Mouse (Mus musculus) midbrain, embryonic 16.5 days (tissue): Measurements from ENCODE around the gene D430041D05Rik. TPM values are rescaled to one million over a fixed set of nuclear protein-coding genes. Genes with fewer than 3 reads are reported as not detected.

ENCODE experiments used
- ATAC-seq: fragments of 200-750 bp; cut with Nextera tagmentation; 2 replicates; pipeline ENCODE4 v1.8.0; 2017; ENCODE audit warnings: moderate TSS enrichment
- H3K27ac ChIP-seq: fragments of 300-500 bp; sonication (generic); 2 replicates; pipeline ENCODE4 v1.5.1; 2014; ENCODE audit warnings: mild to moderate bottlenecking, low read length, mixed read lengths
- H3K27me3 ChIP-seq: fragments of 300-500 bp; sonication (generic); 2 replicates; pipeline ENCODE4 v1.6.1; 2014; ENCODE audit warnings: low read depth, low read length, mixed read lengths; ENCODE audit not compliant: control insufficient read depth, insufficient read depth
- H3K36me3 ChIP-seq: fragments of 300-500 bp; sonication (generic); 2 replicates; pipeline ENCODE4 v1.6.1; 2014; ENCODE audit warnings: mild to moderate bottlenecking, low read length, moderate library complexity, mixed read lengths; ENCODE audit not compliant: control insufficient read depth, insufficient read depth
- H3K4me1 ChIP-seq: fragments of 300-500 bp; sonication (generic); 2 replicates; pipeline ENCODE4 v1.6.1; 2014; ENCODE audit warnings: mild to moderate bottlenecking, low read length, mixed read lengths; ENCODE audit not compliant: control insufficient read depth, insufficient read depth
- H3K4me2 ChIP-seq: fragments of 300-500 bp; sonication (generic); 2 replicates; pipeline ENCODE4 v1.6.1; 2014; ENCODE audit warnings: mild to moderate bottlenecking, low read length, mixed read lengths
- H3K4me3 ChIP-seq: fragments of 300-500 bp; sonication (generic); 2 replicates; pipeline ENCODE4 v1.5.1; 2014; ENCODE audit warnings: low read depth, mild to moderate bottlenecking, low read length, moderate library complexity, mixed read lengths
- H3K9ac ChIP-seq: fragments of 300-500 bp; sonication (generic); 2 replicates; pipeline ENCODE4 v1.6.1; 2014; ENCODE audit warnings: low read depth, low read length, mixed read lengths
- H3K9me3 ChIP-seq: fragments of 300-500 bp; sonication (generic); replicated peaks from 2 replicates; pipeline ENCODE4 v1.6.1; 2014; ENCODE audit warnings: mild to moderate bottlenecking, low read length, mixed read lengths; ENCODE audit not compliant: control insufficient read depth, poor library complexity, severe bottlenecking
- WGBS: fragments of 180-500 bp; shearing (Covaris S2); extraction: QIAGEN DNeasy Blood & Tissue Kit; methylation state at CpG from one replicate; pipeline ENCODE4 v1.1.7; 2014; 5-methylcytosine and 5-hydroxymethylcytosine counted together
- polyA plus RNA-seq: library from polyadenylated mRNA; unstranded; fragments of >200 nt; fragmentation: Nextera tagmentation; extraction: Ambion mirVana; gene quantifications from 2 replicates; pipeline ENCODE4 v1.2.1, GENCODE M21; 2015

Gene D430041D05Rik
- polyA plus RNA-seq, 1 experiment from 2014 or later: 9.3 TPM

DNA sequence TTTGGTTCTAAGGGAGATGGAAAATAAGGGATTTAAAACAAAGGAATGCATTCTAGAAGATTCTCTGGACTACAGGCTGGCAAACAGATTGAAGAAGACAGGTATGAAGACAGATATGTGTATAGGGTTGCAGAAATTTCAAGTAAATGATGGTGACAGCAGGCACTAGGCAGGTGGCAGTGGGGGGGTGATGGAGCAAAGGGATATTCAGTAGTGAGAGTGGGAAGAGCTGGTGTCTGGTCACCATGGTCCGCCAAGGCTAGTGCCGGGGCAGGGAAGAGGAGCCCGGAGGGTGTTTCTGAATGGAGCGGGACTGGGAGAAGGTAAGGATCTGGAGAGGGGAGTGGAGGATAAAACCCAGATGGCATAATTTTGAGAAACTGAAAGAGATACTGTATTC is 157.5 kb downstream of the D430041D05Rik start:
- Histone ChIP-seq H3K9me3 (no peaks in the 10 kb centered on the region), H3K9ac (no peak overlapping the region), H3K27ac (no peak overlapping the region), H3K27me3 (no peaks in the 10 kb centered on the region), H3K4me1 (no peaks in the 10 kb centered on the region), H3K4me3 (no peak overlapping the region), H3K4me2 (no peak overlapping the region), H3K36me3 (0 out of 2 replicates have a peak, but pooled peaks cover 3% of the 10 kb centered on the region)
- ATAC-seq: no peak
- 96% methylated on average over 4 of the region's 4 CpGs for WGBS

DNA sequence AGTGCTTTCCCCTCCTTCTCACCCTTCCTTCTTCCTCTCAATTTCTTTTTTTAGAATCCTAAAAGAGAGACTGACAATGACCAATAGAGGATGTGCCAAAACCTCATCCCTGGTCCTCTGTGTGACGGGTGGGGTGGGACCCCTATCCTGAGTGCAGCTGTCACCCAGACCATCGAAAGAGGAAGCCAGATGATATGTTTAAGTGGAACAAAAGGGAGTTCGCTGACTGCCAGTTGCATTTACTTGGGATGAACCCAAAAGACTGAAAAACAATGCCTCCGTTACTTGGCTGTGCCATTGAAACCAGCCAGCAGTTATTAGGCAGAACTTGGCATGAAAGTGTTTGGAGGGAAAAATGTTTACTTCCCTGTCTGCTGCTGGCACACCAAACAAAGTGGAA is 159.2 kb downstream of the D430041D05Rik start:
- 0 out of 2 replicates have a peak, but pooled peaks cover 3% of the 10 kb centered on the region for H3K36me3 ChIP-seq
- H3K27me3 ChIP-seq: no peaks in the 10 kb centered on the region
- no peak overlapping the region for H3K9ac ChIP-seq
- no peaks in the 10 kb centered on the region for H3K4me1 ChIP-seq
- WGBS: 51% methylated on average over 4 of the region's 4 CpGs
- H3K27ac ChIP-seq: no peak overlapping the region
- no peaks in the 10 kb centered on the region for H3K9me3 ChIP-seq
- ATAC-seq: no peak
- no peak overlapping the region for H3K4me3 ChIP-seq
- H3K4me2 ChIP-seq: no peak overlapping the region

DNA sequence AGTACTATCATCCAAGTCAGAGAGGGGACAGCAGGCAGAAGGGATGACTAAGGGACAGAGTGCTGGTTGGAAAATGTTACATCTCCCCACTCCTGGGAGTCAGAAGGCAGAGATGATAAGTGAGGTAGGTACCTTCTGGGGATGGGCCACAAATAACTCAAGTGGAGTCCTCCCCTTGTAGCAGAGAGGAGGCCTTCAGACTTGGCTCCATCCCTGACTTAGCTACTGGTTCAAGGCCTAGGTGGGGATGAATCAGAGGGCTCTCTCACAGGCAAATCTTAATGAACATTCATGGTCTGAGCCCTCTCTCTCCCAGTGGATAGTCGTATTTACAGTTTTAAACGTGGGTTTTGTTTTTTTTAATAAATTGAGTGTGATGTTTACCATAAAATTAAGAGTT is 161.0 kb downstream of the D430041D05Rik start:
- Histone ChIP-seq H3K4me3 (no peak overlapping the region), H3K27me3 (no peaks in the 10 kb centered on the region), H3K9ac (no peak overlapping the region), H3K36me3 (0 out of 2 replicates have a peak, but pooled peaks cover 3% of the 10 kb centered on the region), H3K9me3 (no peaks in the 10 kb centered on the region), H3K27ac (no peak overlapping the region), H3K4me2 (no peak overlapping the region), H3K4me1 (no peaks in the 10 kb centered on the region)
- 87% methylated on average over 2 of the region's 2 CpGs for WGBS
- no peak for ATAC-seq

DNA sequence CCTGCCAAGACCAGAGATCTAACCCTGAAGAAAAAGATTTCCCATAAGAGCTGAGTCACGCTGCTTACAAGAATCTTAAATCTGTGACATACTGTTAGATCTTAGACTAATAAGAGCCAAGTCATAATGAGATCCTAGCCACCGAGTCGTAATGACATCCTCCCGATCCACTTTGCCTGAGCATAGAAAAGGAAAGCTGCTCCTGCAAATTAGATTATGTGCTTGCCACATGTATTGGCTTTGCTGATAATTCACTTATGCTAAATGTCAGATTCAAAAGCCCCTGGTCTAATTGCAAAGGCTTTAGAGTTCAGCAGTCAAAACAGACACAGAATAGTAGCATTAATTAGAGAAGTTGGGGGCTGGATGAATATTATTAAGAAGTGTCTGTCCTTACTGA is 164.0 kb downstream of the D430041D05Rik start:
- ATAC-seq: no peak
- 63% methylated on average over 4 of the region's 4 CpGs for WGBS
- Histone ChIP-seq H3K9me3 (no peaks in the 10 kb centered on the region), H3K9ac (no peak overlapping the region), H3K27ac (no peak overlapping the region), H3K4me3 (no peak overlapping the region), H3K4me2 (no peak overlapping the region), H3K27me3 (no peaks in the 10 kb centered on the region), H3K4me1 (no peaks in the 10 kb centered on the region), H3K36me3 (peaks cover 7% of the 10 kb centered on the region; the same call in 1 of the 2 replicates)

DNA sequence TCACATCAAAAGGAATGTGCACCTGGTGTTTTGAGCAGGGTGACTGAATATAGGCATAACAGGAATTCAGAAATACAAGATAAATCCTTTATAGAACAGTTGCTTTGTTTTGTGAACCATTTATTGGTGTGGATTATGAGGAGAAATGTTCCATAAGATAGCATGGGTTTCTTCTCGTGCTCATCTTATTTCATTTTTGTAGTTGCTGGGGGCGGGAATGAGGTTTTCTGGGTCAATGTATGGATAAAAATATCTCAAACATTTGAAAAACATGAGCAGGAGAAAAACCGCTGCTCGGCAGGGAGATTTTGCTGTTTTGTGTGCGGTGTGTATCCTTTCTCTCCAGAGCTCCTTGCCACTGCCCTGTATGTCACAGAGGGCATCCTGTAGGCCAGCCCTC is 168.8 kb downstream of the D430041D05Rik start:
- H3K4me1 ChIP-seq: no peaks in the 10 kb centered on the region
- WGBS: 83% methylated on average over 5 of the region's 5 CpGs

DNA sequence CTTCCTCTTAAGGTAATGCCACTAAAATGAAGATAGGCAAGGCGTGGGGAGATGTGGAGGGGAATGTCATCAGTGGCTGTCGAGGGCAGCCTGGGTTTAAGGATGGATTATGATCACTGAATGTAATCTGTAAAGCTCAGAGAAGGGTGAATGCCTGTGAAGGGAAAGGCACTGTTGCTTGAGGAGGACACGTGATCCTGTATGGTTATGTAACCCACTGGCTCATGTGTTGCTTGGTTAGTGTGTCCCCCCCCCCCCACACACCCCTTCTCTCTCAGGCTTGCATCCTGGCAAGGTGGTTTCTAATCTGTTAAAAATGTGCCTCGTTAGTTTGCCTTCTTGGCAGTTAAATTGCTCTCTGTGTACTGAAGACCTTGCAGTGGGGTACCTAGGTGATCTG is 173.7 kb downstream of the D430041D05Rik start:
- Histone ChIP-seq H3K4me1 (no peaks in the 10 kb centered on the region), H3K27me3 (no peaks in the 10 kb centered on the region), H3K9me3 (no peaks in the 10 kb centered on the region), H3K4me3 (no peak overlapping the region), H3K4me2 (no peak overlapping the region), H3K27ac (no peak overlapping the region), H3K9ac (no peak overlapping the region), H3K36me3 (peaks cover 5% of the 10 kb centered on the region)
- ATAC-seq: no peak
- 82% methylated on average over 4 of the region's 4 CpGs for WGBS

More for the DNA sequence above, 168.8 kb downstream of the D430041D05Rik start:
- no peak overlapping the region for H3K9ac ChIP-seq
- no peak for ATAC-seq
- no peak overlapping the region for H3K4me3 ChIP-seq
- no peak overlapping the region for H3K4me2 ChIP-seq
- no peaks in the 10 kb centered on the region for H3K27me3 ChIP-seq
- peaks cover 8% of the 10 kb centered on the region for H3K36me3 ChIP-seq
- no peak overlapping the region for H3K27ac ChIP-seq
- no peaks in the 10 kb centered on the region for H3K9me3 ChIP-seq

DNA sequence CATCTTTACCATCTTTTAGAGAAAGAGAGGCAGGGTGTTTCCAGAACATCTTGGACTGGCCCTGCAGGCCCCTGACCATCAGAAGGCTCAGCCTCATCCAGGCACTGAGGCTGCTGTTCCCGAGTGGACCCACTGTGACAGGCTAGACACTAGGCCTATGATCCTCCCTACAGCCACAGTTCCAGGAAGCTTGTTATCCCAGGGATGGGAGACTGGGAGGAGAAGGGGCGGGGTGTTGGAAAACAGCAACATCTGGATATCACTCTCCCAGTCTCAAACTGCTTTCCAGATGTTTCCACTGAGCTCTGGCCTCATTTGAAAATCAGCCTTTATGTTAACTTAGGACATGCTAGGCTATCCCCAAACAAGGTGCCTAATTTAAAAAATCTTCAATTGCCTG is 180.4 kb downstream of the D430041D05Rik start:
- H3K4me3 ChIP-seq: no peak overlapping the region
- H3K27ac ChIP-seq: no peak overlapping the region
- no peaks in the 10 kb centered on the region for H3K9me3 ChIP-seq
- no peak overlapping the region for H3K4me2 ChIP-seq
- no peaks in the 10 kb centered on the region for H3K36me3 ChIP-seq
- H3K27me3 ChIP-seq: no peaks in the 10 kb centered on the region
- WGBS: 69% methylated on average over 2 of the region's 2 CpGs
- ATAC-seq: no peak
- H3K4me1 ChIP-seq: no peaks in the 10 kb centered on the region
- no peak overlapping the region for H3K9ac ChIP-seq

DNA sequence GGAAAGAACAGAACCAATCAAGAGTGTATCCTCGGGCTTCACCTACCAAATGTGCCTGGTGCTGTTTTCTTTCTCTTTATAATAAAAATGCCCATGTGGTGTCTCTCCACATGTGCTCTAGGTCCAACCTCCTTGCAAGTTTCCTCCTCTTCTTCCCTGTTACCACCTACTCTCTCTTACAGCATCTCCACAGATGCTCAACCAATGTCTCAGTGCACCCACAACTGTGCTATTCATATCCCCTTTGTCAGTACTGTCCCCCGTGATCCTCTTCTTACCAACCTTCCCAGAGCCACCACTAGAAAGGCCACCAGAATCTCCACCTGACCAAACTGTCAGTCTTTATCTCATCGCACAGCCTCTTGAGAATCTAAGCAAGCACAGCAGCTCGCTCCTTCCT is 184.8 kb downstream of the D430041D05Rik start:
- Histone ChIP-seq H3K4me1 (no peaks in the 10 kb centered on the region), H3K9me3 (no peaks in the 10 kb centered on the region), H3K9ac (no peak overlapping the region), H3K4me3 (no peak overlapping the region), H3K27ac (no peak overlapping the region), H3K36me3 (peaks cover under 1% of the 10 kb centered on the region; the same call in 1 of the 2 replicates), H3K27me3 (no peaks in the 10 kb centered on the region), H3K4me2 (no peak overlapping the region)
- ATAC-seq: no peak
- 90% methylated on average over 4 of the region's 4 CpGs for WGBS

DNA sequence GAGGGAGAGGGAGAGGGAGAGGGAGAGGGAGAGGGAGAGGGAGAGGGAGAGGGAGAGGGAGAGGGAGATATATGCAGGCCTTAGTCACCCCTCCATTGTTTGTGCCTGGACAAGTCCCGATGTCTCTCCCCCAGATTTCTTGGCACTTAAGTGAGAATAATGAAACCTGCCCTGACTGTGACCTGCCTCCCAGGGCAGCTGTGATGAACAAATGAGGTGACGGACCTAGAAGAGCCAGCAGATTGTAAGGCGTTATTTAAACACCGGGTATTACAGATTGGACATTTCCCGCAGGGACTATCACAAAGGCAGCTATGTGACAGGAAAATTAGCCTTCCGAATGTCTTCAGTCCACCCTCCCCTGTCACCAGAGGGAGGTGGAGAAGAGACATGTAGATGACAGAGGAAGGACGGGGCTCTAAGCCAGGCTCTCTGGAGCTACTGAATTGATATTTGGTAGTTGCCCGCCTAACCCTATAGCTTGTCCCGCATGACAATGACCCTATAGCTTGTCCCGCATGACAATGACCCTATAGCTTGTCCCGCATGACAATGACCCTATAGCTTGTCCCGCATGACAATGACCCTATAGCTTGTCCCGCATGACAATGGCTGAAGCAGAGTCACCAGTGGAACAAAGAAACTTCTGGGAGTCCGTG is 191.0 kb downstream of the D430041D05Rik start:
- H3K9ac ChIP-seq: no peak overlapping the region
- H3K27ac ChIP-seq: no peak overlapping the region
- H3K36me3 ChIP-seq: peaks cover 6% of the 10 kb centered on the region; the same call in 1 of the 2 replicates
- H3K4me2 ChIP-seq: no peak overlapping the region
- H3K4me3 ChIP-seq: no peak overlapping the region
- no peaks in the 10 kb centered on the region for H3K27me3 ChIP-seq
- ATAC-seq: no peak
- no peaks in the 10 kb centered on the region for H3K9me3 ChIP-seq
- WGBS: 36% methylated on average over 14 of the region's 14 CpGs
- H3K4me1 ChIP-seq: peaks cover 18% of the 10 kb centered on the region; the same call in 1 of the 2 replicates
